ENCODE assay signal across 8 mouse cellular contexts in genomic region chr13:72292361-72292760, GRCm38 (mm10).
DNase-seq lines count a peak whose midpoint lies in the region; ATAC-seq lines count a peak whose summit lies in the region.

No protein-coding gene starts in this region.

- 0 out of 2 replicates have a peak overlapping the region, but pooled peaks have one; percentile 4 for H3K4me3 ChIP-seq in embryonic facial prominence, embryonic 15.5 days (replicated peaks)
- H3K4me3 ChIP-seq in lung, embryonic 15.5 days: no peak overlapping the region
- H3K4me3 ChIP-seq in stomach, embryonic 16.5 days (replicated peaks; ENCODE audit: low read length): no peak overlapping the region

- WGBS in embryonic facial prominence, embryonic 15.5 days: 3% methylated on average over 14 of the region's 14 CpGs
- 6% methylated on average over 14 of the region's 14 CpGs for WGBS in lung, embryonic 15.5 days
- WGBS in stomach, embryonic 16.5 days: 7% methylated on average over 14 of the region's 14 CpGs

- no peak overlapping the region for H3K9ac ChIP-seq in embryonic facial prominence, embryonic 15.5 days
- H3K9ac ChIP-seq in lung, embryonic 15.5 days: no peak overlapping the region
- no peak overlapping the region for H3K9ac ChIP-seq in stomach, embryonic 16.5 days (ENCODE audit: low read length)

- 0 out of 2 replicates have a peak, but pooled peaks have one; percentile 57 for ATAC-seq in embryonic facial prominence, embryonic 15.5 days (ENCODE audit: insufficient number of reproducible peaks, low FRiP score, low TSS enrichment, low read depth)
- no peak for ATAC-seq in lung, embryonic 15.5 days (ENCODE audit: borderline replicate concordance, extremely low read depth, low FRiP score, low TSS enrichment)
- ATAC-seq in stomach, embryonic 16.5 days (ENCODE audit: insufficient read depth, low FRiP score): no peak

- H3K36me3 ChIP-seq in embryonic facial prominence, embryonic 15.5 days: no peaks in the 10 kb centered on the region
- no peaks in the 10 kb centered on the region for H3K36me3 ChIP-seq in lung, embryonic 15.5 days
- H3K36me3 ChIP-seq in stomach, embryonic 16.5 days (ENCODE audit: control insufficient read depth, insufficient read depth, low read length): no peaks in the 10 kb centered on the region

- H3K9me3 ChIP-seq in embryonic facial prominence, embryonic 15.5 days (replicated peaks): no peaks in the 10 kb centered on the region
- no peaks in the 10 kb centered on the region for H3K9me3 ChIP-seq in lung, embryonic 15.5 days
- 0 out of 2 replicates have a peak, but pooled peaks cover under 1% of the 10 kb centered on the region for H3K9me3 ChIP-seq in stomach, embryonic 16.5 days (replicated peaks; ENCODE audit: control insufficient read depth, low read length)

- intact Hi-C loops in left cerebral cortex, postnatal 36 days (cut with DNase I): loop anchor here (5.0 kb wide), 1 partner anchor 335 kb away; the partner anchor contains the start of gene Irx2

- H3K4me2 ChIP-seq in embryonic facial prominence, embryonic 15.5 days (replicated peaks): peak overlapping the region; percentile 26; the same call in 1 of the 2 replicates
- 0 out of 2 replicates have a peak overlapping the region, but pooled peaks have one; percentile 24 for H3K4me2 ChIP-seq in lung, embryonic 15.5 days
- H3K4me2 ChIP-seq in stomach, embryonic 16.5 days (ENCODE audit: low read depth, low read length): peak overlapping the region; percentile 23; the same call in 1 of the 2 replicates

- peak; percentile 18 for DNase-seq in WW6 (ENCODE audit: low read depth, low spot score)
- peak; percentile 23 for DNase-seq in kidney, adult 18-20 months
- no peak for DNase-seq in layer of hippocampus, postnatal 25 days (ENCODE audit: extremely low spot score in 1 of 2, low spot score in 1 of 2)
- no peak for DNase-seq in adrenal gland, adult 2 months
- DNase-seq in left cerebral cortex, postnatal 36 days (ENCODE audit: low spot score in 2 of 2): no peak

- no peak overlapping the region for H3K27ac ChIP-seq in embryonic facial prominence, embryonic 15.5 days (replicated peaks)
- no peak overlapping the region for H3K27ac ChIP-seq in lung, embryonic 15.5 days
- no peak overlapping the region for H3K27ac ChIP-seq in stomach, embryonic 16.5 days (ENCODE audit: low read length)

- peaks cover 5% of the 10 kb centered on the region; the same call in 1 of the 2 replicates for H3K4me1 ChIP-seq in embryonic facial prominence, embryonic 15.5 days
- no peaks in the 10 kb centered on the region for H3K4me1 ChIP-seq in lung, embryonic 15.5 days
- H3K4me1 ChIP-seq in stomach, embryonic 16.5 days (ENCODE audit: control insufficient read depth, insufficient read depth, low read length): no peaks in the 10 kb centered on the region

- H3K27me3 ChIP-seq in embryonic facial prominence, embryonic 15.5 days: peaks cover 45% of the 10 kb centered on the region
- peaks cover 7% of the 10 kb centered on the region; the same call in 1 of the 2 replicates for H3K27me3 ChIP-seq in lung, embryonic 15.5 days
- H3K27me3 ChIP-seq in stomach, embryonic 16.5 days (ENCODE audit: control insufficient read depth, insufficient read depth, low read length): peaks cover 8% of the 10 kb centered on the region; the same call in 1 of the 2 replicates

Comparison
In these comparisons a context has a peak if more than half of its experiments do, and no peak if none do; other contexts are left out.
1. DNase-seq: peak in WW6 (single experiment) and kidney, adult 18-20 months (single experiment); none in layer of hippocampus, postnatal 25 days (0 of 2), adrenal gland, adult 2 months (single experiment) and left cerebral cortex, postnatal 36 days (0 of 2).
2. Peak in every context shown above with its lines, with median percentiles within 50 percentile points of each other: H3K4me2 ChIP-seq.